Mouse (Mus musculus) ES-E14 (cell line): ENCODE measurements around the gene Lpar2. TPM values are rescaled to one million over a fixed set of nuclear protein-coding genes. Genes with fewer than 3 reads are reported as not detected.

Experiments
- DNase-seq: peaks from one replicate; pipeline ENCODE4 v3.0.0-alpha.2; 2013; ENCODE audit warnings: low read depth, low spot score
- H3K27ac ChIP-seq: 2 replicates; pipeline ENCODE4 v1.5.1; 2012; ENCODE audit warnings: low read depth, mild to moderate bottlenecking, low read length, moderate library complexity, mixed read lengths; ENCODE audit not compliant: poor library complexity, insufficient read depth, severe bottlenecking
- H3K36me3 ChIP-seq: 2 replicates; pipeline ENCODE4 v1.6.1; 2012; ENCODE audit warnings: mild to moderate bottlenecking, low read length, moderate library complexity, mixed read lengths; ENCODE audit not compliant: control insufficient read depth, poor library complexity, insufficient read depth, severe bottlenecking
- H3K4me1 ChIP-seq, 2 experiments: fragments of 150-350 bp in 1 of 2; sonication (generic) in 1 of 2; 2 replicates each; pipeline ENCODE4 v1.6.1; 2012; ENCODE audit warnings: low read length in 2 of 2, mild to moderate bottlenecking in 1 of 2, mixed read lengths in 1 of 2; ENCODE audit not compliant: control insufficient read depth in 2 of 2, insufficient read depth in 2 of 2, poor library complexity in 1 of 2
- H3K4me3 ChIP-seq, 2 experiments: fragments of 150-350 bp in 1 of 2; sonication (generic) in 1 of 2; 2 replicates each; pipeline ENCODE4 v1.5.1; 2012; ENCODE audit warnings: low read length in 2 of 2, low read depth in 1 of 2, mild to moderate bottlenecking in 1 of 2, mixed read lengths in 1 of 2; ENCODE audit not compliant: insufficient read depth in 1 of 2, poor library complexity in 1 of 2, severe bottlenecking in 1 of 2
- H3K9ac ChIP-seq: 2 replicates; pipeline ENCODE4 v1.6.1; 2012; ENCODE audit warnings: low read depth, mild to moderate bottlenecking, low read length, mixed read lengths; ENCODE audit not compliant: poor library complexity, insufficient read depth, severe bottlenecking
- H3K9me3 ChIP-seq: fragments of 150-350 bp; sonication (generic); 2 replicates; pipeline ENCODE4 v1.6.1; 2012; ENCODE audit warnings: low read depth, mild to moderate bottlenecking, low read length; ENCODE audit not compliant: control insufficient read depth, insufficient read depth
- CHD2 ChIP-seq: IDR thresholded peaks from 2 replicates; pipeline ENCODE4 v1.6.1; 2014; ENCODE audit warnings: mild to moderate bottlenecking, low read depth, low read length, inconsistent platforms
- HCFC1 ChIP-seq: IDR thresholded peaks from 2 replicates; pipeline ENCODE4 v1.6.1; 2012; ENCODE audit warnings: low read length, inconsistent platforms, borderline replicate concordance; ENCODE audit not compliant: insufficient read depth
- MAFK ChIP-seq: IDR thresholded peaks from 2 replicates; pipeline ENCODE4 v1.6.1; 2014; ENCODE audit warnings: mild to moderate bottlenecking, low read depth, low read length, inconsistent platforms; ENCODE audit not compliant: insufficient read depth
- ZC3H11A ChIP-seq: IDR thresholded peaks from 2 replicates; pipeline ENCODE4 v1.6.1; 2012; ENCODE audit warnings: low read depth, mild to moderate bottlenecking, inconsistent platforms, low read length, borderline replicate concordance
- ZNF384 ChIP-seq: IDR thresholded peaks from 2 replicates; pipeline ENCODE4 v1.6.1; 2012; ENCODE audit warnings: low read depth, low read length, inconsistent platforms
- in situ Hi-C, 2 experiments: fragments of 600-800 bp; cut with MboI; formaldehyde crosslinking; loops; one replicate each; pipeline ENCODE4 v1.15.1; 2025; ENCODE audit warnings: low sequenced_read_pairs in 2 of 2, inconsistent platforms in 1 of 2; ENCODE audit not compliant: unreplicated experiment in 2 of 2
- total RNA-seq: library from RNA; depleted of rRNA; stranded (reverse); fragments of 300-350 nt; gene quantifications from 2 replicates; pipeline ENCODE4 v1.2.3, GENCODE M21; 2012

The Lpar2 gene
- total RNA-seq, 1 experiment = 5.6 TPM

DNA sequence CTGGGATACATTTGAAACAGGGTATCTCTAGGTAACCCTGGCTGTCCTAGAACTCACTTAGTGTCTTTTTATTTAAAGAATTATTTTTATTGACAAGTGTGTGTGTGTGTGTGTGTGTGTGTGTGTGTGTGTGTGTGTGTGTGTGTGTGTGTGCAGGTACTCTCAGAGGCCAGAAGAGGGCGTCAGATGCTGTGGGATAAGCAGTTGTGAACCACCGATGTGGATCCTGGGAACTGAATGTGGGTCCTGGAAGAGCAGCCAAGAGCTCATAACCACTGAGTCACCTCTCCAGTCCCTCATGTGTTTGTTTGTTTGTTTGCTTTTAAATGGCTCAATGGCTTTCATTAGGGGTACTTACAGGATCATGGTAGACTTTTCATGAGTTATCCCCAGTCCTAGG lies 7.3 kb upstream of the Lpar2 start:
- H3K36me3 ChIP-seq = no peaks in the 10 kb centered on the region

DNA sequence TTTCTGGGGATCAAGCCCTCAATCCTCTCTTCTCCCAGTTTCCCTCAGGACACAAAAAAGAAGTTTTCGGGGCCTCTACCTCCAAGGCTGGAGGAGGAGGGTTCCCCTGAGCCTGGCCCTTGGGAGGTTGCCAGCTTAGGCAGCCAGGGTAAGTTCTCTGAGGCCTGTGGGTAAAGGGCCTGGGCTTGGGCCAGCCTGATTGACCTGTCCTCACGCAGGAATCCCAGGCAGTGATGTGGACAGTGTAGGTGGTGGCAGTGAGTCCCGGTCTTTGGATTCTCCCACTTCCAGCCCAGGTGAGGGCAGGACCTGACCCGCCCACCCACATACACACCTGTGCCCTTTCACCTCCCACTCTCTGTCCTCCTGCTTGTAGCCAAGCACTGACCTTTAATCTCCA lies 6.8 kb upstream of the Lpar2 start:
- no peak overlapping the region for H3K4me3 ChIP-seq
- H3K36me3 ChIP-seq = no peaks in the 10 kb centered on the region
- DNase-seq = no peak
- H3K9me3 ChIP-seq = no peaks in the 10 kb centered on the region
- no peak overlapping the region for H3K27ac ChIP-seq
- H3K4me1 ChIP-seq = peaks cover 2 to 7% of the 10 kb centered on the region in 2 experiments; a peak in 1 of 4 replicates
- TF ChIP-seq HCFC1 (no peak), CHD2 (no peak), ZNF384 (no peak), MAFK (no peak), ZC3H11A (no peak)
- H3K9ac ChIP-seq = no peak overlapping the region
- in situ Hi-C loops = no loop called here

More for the DNA sequence above, 7.3 kb upstream of the Lpar2 start:
- Histone ChIP-seq H3K27ac (no peak overlapping the region), H3K9ac (no peak overlapping the region), H3K4me1 (peaks cover 2 to 7% of the 10 kb centered on the region in 2 experiments; a peak in 1 of 4 replicates), H3K4me3 (no peak overlapping the region), H3K9me3 (no peaks in the 10 kb centered on the region)
- in situ Hi-C loops = no loop called here
- DNase-seq = no peak
- TF ChIP-seq HCFC1 (no peak), ZNF384 (no peak), MAFK (no peak), CHD2 (no peak), ZC3H11A (no peak)

DNA sequence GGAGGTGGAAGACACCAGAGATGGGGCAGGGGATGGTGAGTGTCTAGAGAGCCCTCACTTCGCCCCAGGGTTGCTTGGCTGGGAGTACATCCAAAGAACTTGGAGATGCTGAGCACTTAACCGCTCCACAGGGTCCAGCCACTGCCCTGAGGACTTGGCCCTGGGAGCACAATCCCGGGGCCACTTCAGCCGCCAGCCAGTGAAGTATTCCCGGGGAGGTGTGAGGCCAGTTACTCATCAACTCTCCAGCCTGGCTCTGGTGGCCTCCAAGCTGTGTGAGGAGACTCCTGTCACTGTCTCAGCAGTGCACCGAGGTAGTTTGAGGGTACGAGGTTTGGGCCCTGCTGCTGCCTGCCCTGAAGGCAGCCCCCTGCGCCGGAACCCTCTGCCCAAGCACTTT lies 1.8 kb upstream of the Lpar2 start:
- peaks cover 0 to 17% of the 10 kb centered on the region in 2 experiments; a peak in 1 of 4 replicates for H3K4me1 ChIP-seq
- TF ChIP-seq HCFC1 (no peak), ZC3H11A (no peak), MAFK (no peak), CHD2 (no peak), ZNF384 (no peak)
- H3K9ac ChIP-seq = no peak overlapping the region
- in situ Hi-C loops = no loop called here
- H3K36me3 ChIP-seq = peaks cover 5% of the 10 kb centered on the region; the same call in 1 of the 2 replicates
- no peak for DNase-seq
- no peak overlapping the region for H3K4me3 ChIP-seq
- no peaks in the 10 kb centered on the region for H3K9me3 ChIP-seq
- H3K27ac ChIP-seq = no peak overlapping the region

DNA sequence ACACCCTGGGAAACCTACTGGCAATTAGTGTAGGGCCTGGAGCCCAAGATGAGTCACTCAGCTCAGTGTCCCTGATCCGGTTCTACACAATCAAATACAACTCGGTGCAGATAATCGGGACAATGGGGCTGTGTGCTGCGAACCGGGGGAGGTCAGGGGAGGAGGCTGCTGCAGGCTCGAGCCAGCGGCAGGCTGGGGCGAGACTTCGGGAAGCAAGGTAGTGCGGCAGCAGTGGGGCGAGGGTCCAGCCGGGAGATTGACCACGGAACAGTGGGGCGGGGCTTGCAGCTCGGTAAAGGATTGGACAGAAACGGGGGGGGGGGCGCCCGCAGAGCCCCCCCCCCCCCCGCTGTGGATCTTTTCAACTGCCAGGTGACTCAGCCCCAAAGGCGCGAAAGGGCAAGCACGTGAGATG lies 251 bp upstream of the Lpar2 start:
- Histone ChIP-seq H3K4me1 (peaks cover 0 to 19% of the 10 kb centered on the region in 2 experiments; a peak in 1 of 4 replicates), H3K9ac (peak overlapping the region; percentile 79), H3K9me3 (no peaks in the 10 kb centered on the region), H3K27ac (peak overlapping the region; percentile 36), H3K36me3 (peaks cover 5% of the 10 kb centered on the region; the same call in 1 of the 2 replicates), H3K4me3 (peak overlapping the region; percentile 74 to 83)
- no peak for TF ChIP-seq ZNF384
- no peak for TF ChIP-seq ZC3H11A
- TF ChIP-seq CHD2 = no peak
- no peak for TF ChIP-seq MAFK
- TF ChIP-seq HCFC1 = no peak
- no peak for DNase-seq
- in situ Hi-C loops = no loop called here

DNA sequence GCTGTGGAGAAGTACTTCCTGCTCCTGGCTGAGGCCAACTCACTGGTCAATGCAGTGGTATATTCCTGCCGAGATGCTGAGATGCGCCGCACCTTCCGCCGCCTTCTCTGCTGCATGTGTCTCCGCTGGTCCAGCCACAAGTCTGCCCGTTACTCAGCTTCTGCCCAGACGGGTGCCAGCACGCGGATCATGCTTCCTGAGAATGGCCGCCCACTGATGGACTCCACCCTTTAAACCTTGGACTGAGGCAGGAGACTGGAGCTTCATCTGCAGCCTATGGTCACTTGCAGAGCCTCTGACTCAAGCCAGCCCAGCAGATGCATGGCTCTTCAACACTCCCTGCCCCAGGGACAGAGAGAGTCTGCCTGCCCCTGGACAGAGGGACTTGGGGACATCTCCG lies 4.1 kb downstream of the Lpar2 start:
- in situ Hi-C loops = no loop called here
- peak overlapping the region in 1 of 2 experiments; percentile 31; a peak in 1 of 4 replicates for H3K4me3 ChIP-seq
- 0 out of 2 replicates have a peak overlapping the region, but pooled peaks have one; percentile 8 for H3K9ac ChIP-seq
- TF ChIP-seq ZNF384 (no peak), ZC3H11A (no peak), MAFK (no peak), HCFC1 (no peak), CHD2 (no peak)
- H3K36me3 ChIP-seq = peaks cover 7% of the 10 kb centered on the region; the same call in 1 of the 2 replicates
- H3K4me1 ChIP-seq = peaks cover 0 to 12% of the 10 kb centered on the region in 2 experiments; a peak in 1 of 4 replicates
- H3K9me3 ChIP-seq = no peaks in the 10 kb centered on the region
- no peak for DNase-seq
- no peak overlapping the region for H3K27ac ChIP-seq
